Mouse (Mus musculus) heart, adult 9 months (tissue): ENCODE data around the gene Ptgdr2.

Source experiments
- DNase-seq, 2 experiments: peaks; one replicate each; pipeline ENCODE4 v3.0.0; 2022; ENCODE audit warnings: low spot score in 2 of 2

The Ptgdr2 gene

DNA sequence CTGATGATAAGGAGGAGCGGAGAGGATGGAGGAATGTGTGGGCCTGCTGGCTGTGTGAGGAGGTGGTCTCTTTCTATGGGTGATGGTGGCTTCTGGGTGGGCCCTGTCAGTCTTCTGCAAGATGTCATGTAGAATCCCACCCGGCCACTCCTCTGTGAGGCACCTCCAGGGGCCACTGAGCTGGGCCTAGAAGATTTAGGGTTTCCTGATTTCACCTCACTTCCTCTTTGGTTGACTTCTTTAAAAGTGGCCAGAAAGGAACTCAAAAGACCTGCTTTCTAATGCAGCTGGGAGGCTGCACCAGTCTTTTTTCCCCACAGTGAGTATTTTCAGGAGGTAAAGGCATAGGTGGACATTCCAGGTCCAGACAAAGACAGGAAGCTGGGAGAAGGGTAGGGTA is 6.3 kb upstream of the Ptgdr2 start:
- DNase-seq, result no peak

GRCm38 (mm10) chr19:10935029-10935428 is 1.9 kb upstream of the Ptgdr2 start:
- no peak for DNase-seq

DNA sequence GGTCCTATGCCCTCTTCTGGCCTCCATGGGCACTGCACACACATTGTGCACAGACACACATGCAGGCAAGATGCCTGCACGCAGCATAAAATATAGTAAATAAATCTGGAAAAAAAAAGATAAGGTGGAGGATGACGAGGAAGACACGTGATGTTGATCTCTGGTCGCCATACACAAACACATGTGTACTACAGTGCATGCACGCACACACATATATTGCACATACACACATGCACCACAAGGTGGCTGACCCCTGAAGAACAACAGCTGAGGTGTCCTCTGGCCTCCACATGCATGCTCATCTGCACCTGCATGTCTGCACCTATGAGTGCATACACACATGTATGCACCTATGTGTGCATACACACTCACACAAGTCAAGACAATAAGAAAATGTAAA is 883 bp upstream of the Ptgdr2 start:
- DNase-seq, result no peak

DNA sequence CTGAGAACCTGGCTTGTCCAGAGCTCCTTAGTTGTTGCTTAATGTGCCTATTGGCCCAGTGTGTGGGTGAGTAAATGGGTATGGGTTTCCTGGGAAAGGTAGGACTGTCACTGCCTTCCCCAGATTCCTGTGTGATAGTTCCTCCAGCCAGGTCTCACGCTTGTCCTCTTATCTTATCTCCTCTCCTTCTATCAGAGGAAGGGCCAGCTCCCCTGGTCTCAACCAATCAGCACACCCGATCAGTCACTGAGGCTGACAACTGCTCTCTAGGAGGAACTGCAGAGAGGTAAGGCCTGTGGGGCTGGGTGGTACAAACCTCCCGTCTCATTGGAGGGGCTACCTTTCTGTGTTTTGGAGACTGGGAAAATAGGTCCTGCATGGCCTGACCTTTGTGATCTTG is 1.8 kb downstream of the Ptgdr2 start:
- DNase-seq, result no peak

DNA sequence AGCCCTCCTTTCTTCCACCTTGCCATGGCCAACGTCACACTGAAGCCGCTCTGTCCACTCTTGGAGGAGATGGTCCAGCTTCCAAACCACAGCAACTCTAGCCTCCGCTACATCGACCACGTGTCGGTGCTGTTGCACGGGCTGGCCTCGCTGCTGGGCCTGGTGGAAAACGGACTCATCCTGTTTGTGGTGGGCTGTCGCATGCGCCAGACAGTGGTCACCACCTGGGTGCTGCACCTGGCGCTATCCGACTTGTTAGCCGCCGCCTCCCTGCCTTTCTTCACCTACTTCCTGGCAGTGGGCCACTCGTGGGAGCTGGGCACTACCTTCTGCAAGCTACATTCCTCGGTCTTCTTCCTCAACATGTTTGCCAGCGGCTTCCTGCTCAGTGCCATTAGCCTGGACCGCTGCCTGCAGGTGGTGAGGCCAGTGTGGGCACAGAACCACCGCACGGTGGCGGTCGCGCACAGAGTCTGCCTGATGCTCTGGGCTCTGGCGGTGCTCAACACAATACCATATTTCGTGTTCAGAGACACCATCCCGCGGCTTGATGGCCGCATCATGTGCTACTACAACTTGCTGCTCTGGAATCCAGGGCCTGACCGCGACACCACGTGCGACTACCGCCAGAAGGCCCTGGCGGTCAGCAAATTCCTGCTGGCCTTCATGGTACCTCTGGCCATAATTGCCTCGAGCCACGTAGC is 3.3 kb downstream of the Ptgdr2 start:
- peak in 1 of 2 experiments; percentile 29 for DNase-seq

DNA sequence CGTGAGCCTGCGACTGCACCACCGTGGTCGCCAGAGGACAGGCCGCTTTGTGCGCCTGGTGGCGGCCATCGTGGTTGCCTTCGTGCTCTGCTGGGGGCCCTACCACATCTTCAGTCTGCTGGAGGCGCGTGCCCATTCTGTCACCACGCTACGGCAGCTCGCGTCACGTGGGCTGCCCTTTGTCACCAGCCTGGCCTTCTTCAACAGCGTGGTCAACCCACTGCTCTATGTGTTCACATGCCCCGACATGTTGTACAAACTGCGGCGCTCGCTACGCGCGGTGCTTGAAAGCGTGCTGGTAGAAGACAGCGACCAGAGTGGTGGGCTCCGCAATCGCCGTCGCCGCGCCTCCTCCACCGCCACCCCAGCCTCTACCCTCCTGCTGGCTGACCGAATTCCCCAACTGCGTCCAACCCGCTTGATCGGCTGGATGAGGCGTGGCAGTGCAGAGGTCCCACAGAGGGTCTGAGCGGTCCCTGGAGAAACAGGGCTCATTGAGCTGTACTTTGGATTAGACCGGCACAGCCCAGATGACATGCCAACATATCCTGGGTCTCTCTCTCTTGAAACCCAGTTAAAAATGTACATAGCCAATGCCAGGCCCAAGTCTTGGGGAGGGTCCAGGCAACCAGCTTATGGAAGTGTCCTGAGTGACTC is 4.0 kb downstream of the Ptgdr2 start:
- no peak for DNase-seq

GRCm38 (mm10) chr19:10943955-10944354 is 7.0 kb downstream of the Ptgdr2 start:
- DNase-seq, result no peak

- DNase-seq, result no peak
These were observed 9.5 kb downstream of the Ptgdr2 start for GRCm38 (mm10) chr19:10946506-10946905.

DNA sequence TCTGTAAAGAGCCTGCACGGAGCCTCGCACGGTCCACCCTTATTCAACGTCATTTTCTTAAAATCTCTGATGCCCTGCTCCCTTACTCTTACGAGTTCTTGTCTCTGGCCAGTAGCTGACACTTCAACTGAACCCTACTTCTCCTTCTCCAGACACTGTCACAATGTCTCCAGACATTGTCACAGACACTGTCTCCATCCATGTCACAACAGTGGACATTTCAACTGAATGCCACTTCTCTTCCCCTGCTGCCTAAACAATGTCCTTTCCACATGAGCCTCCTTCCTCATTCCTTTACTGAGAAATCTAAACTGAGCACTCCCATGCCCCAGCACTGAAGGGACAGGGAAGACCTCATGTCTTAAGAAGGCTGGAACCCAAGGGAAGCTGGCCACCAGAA is 10.3 kb downstream of the Ptgdr2 start:
- no peak for DNase-seq

GRCm38 (mm10) chr19:10948416-10948815 is 11.5 kb downstream of the Ptgdr2 start:
- DNase-seq, result peak in 1 of 2 experiments; percentile 13

GRCm38 (mm10) chr19:10949112-10949511 is 12.2 kb downstream of the Ptgdr2 start, which contains the start of gene Ccdc86:
Gene Ccdc86 (minus strand): TSS chr19:10949266.
- peak; percentile 93 to 95 for DNase-seq

GRCm38 (mm10) chr19:10949558-10949957 is 12.6 kb downstream of the Ptgdr2 start:
- no peak for DNase-seq

- DNase-seq, result peak; percentile 41 to 45
These were observed 15.3 kb downstream of the Ptgdr2 start for GRCm38 (mm10) chr19:10952021-10952939.

DNA sequence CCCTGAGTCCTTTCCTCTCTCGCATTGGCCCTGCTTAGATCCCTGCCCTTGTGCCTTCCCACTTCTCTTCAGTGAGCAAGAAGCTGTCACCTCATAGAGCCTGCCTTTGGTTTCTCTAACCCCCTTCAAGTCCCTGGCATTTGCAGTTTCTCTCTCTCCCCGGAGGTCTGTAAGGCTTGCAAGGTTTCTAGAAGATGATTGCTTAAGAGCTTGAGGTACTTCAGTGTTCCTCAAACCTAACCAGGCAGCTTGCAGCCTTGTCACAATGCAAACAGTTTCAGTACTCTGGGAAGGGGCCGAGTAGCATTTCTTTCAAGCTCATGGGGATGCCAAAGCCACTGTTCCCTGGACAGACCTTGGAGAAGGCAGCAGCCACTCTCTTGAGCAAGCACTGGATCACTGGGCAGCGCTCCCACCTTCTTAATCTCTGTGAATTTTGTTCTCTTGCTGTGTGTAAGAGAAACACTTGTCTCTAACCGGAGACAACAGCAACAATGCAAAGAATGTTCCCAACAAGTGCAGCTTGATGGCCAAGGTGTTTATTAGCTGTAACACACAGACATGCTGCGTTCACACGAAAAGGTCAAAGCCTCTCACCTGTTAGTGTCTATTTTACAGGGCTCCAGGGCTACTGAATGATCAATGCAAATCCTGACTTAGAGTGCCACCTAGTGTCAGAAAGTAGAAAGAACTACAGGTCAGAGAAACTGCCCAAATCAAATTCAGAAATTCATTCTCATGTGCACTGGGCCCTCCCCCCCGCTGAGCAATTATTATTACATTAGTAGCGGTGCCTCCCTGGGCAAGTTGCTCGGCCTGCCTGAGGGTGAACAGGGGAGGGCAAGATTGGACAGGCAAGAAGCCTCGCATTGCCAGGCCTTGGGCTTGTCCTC is 22.4 kb downstream of the Ptgdr2 start:
- DNase-seq, result peak in 1 of 2 experiments; percentile 70

DNA sequence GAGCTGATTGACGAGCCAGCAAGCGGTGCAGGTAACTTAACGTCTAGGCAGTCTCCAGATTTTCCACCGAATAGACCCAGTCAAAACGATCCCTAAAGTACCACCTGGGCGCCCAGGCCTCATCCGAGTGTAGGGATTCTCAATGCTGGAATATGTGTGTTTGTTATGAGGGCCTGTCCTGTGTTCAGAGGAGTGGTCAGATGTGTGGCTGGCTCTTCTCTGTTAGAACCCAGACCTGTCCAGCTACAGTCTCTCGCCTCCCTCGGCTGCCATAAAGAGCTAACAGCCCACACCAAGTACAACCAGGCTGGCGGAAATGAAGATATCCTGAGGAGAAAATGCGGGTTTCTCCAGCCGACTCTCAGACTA is 23.0 kb downstream of the Ptgdr2 start:
- no peak for DNase-seq

DNA sequence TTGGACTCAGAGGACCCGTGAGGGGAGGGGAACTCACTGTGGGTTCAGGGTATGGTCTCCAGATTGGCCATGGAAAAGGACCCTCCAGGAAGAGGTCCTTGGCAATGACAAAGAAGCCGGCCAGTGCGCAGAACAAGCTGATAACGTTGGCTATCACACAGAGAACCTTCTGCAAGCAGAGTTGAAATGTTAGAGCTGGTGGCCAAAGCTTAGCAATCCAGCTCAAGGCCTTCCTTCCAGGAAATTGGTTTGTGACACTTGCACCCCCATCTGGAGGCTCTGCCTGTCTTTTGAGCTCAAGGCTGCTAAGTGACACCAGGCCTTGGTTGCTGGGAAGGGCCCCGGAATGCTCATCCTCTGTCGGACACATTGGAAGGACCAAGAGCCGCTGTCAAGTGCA is 28.8 kb downstream of the Ptgdr2 start:
- no peak for DNase-seq

GRCm38 (mm10) chr19:10968578-10968977 is 31.6 kb downstream of the Ptgdr2 start:
- DNase-seq, result no peak

DNA sequence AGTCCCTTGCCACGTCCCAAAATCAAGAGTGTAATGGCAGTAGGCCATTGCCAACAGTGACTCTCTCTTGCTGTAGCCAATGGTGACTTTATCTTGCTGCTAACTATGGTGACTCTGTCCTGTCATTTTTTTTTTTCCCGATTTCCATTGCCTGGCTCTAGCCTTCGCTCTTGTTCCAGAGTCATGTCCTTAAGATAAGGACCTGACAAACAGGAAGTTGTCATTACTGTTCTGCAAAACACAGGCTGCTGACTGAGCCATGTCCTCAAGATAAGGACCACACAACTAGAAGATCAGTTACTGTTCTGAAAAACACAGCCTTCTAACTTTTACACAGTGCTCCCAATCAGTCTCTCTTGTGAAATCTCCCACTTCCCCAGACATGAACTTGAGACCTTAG is 33.5 kb downstream of the Ptgdr2 start:
- DNase-seq, result peak; percentile 21 to 39

DNA sequence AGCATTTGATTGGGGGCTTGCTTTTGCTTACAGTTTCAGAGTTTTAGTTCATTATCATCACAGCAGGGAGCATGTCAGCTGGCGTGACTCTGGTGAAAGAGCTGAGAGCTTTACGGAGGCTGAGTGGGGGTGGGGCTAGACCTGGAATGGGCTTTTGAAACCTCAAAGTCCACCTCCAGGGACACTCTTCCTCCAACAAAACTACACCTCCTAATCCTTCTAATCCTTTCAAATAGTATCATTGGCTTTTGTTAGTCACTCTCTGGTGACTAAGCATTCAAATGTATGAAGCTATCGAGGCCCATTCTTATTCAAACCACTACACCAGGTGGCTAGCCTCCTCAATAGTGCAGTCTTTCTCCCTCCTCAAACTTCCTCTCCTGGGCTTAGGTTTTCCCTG is 35.7 kb downstream of the Ptgdr2 start:
- DNase-seq, result no peak

DNA sequence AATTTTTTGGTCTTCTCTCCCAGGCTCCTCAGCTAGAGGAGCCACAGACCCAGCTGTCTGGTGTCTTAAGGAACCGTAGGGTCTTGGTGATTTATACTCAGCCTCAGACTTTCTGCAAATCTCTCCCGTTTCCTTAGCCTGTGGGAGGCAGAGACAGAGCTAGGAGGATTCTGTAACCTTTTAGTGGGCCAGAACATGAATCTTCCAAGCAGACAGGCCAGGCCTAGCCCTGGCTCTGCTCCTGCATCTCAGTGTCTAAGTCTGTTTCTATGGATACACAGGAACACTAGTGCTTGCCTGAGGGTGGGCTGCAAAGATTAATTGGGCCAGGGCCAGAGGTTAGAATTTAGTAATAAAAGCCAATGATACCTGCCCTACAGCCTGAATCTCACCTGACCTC is 36.2 kb downstream of the Ptgdr2 start:
- no peak for DNase-seq

GRCm38 (mm10) chr19:10974238-10974865 is 37.4 kb downstream of the Ptgdr2 start, which contains the start of gene Ms4a10:
Gene Ms4a10 (minus strand): TSS chr19:10974670.
- DNase-seq, result peak; percentile 11 to 47
